Mouse (Mus musculus) ES-Bruce4 (cell line): ENCODE results near the gene Mrpl11. TPM values are rescaled to one million over a fixed set of nuclear protein-coding genes. Genes with fewer than 3 reads are reported as not detected.

Experiments
- H3K27ac ChIP-seq: 2 replicates; pipeline ENCODE4 v1.5.1; 2012; ENCODE audit warnings: low read length, inconsistent platforms; ENCODE audit not compliant: insufficient read depth
- H3K27me3 ChIP-seq: 2 replicates; pipeline ENCODE4 v1.6.1; 2012; ENCODE audit warnings: mild to moderate bottlenecking, low read length, inconsistent platforms; ENCODE audit not compliant: control insufficient read depth, poor library complexity, insufficient read depth, severe bottlenecking
- H3K36me3 ChIP-seq: 2 replicates; pipeline ENCODE4 v1.6.1; 2012; ENCODE audit warnings: inconsistent platforms, mild to moderate bottlenecking, low read length, moderate library complexity; ENCODE audit not compliant: control insufficient read depth, poor library complexity, insufficient read depth, severe bottlenecking
- H3K4me1 ChIP-seq: one replicate; pipeline ENCODE4 v1.8.1; 2011; ENCODE audit warnings: low read length; ENCODE audit not compliant: control insufficient read depth, insufficient read depth
- H3K4me3 ChIP-seq: 2 replicates; pipeline ENCODE4 v1.5.1; 2011; ENCODE audit warnings: low read depth, mild to moderate bottlenecking, low read length
- H3K9ac ChIP-seq: 2 replicates; pipeline ENCODE4 v1.6.1; 2012; ENCODE audit warnings: low read depth, mild to moderate bottlenecking, inconsistent platforms; ENCODE audit not compliant: poor library complexity, severe bottlenecking
- H3K9me3 ChIP-seq: replicated peaks from 2 replicates; pipeline ENCODE4 v1.6.1; 2012; ENCODE audit warnings: mild to moderate bottlenecking, low read length, inconsistent platforms; ENCODE audit not compliant: control insufficient read depth, poor library complexity, insufficient read depth, severe bottlenecking
- CTCF ChIP-seq: IDR thresholded peaks from one replicate; pipeline ENCODE4 v1.8.1; 2011; ENCODE audit warnings: low read depth, low read length
- EP300 ChIP-seq: IDR thresholded peaks from 2 replicates; pipeline ENCODE4 v1.6.1; 2011; ENCODE audit warnings: low read depth, low read length; ENCODE audit not compliant: insufficient read depth
- polyA plus RNA-seq: library from polyadenylated mRNA; stranded (reverse); fragments of >200 nt; gene quantifications from 2 replicates; pipeline ENCODE4 v1.2.4, GENCODE M21; 2011; ENCODE audit warnings: low read depth; ENCODE audit not compliant: missing spikeins, insufficient read depth, insufficient read length

Gene Mrpl11
- polyA plus RNA-seq, 1 experiment: 135 TPM

DNA sequence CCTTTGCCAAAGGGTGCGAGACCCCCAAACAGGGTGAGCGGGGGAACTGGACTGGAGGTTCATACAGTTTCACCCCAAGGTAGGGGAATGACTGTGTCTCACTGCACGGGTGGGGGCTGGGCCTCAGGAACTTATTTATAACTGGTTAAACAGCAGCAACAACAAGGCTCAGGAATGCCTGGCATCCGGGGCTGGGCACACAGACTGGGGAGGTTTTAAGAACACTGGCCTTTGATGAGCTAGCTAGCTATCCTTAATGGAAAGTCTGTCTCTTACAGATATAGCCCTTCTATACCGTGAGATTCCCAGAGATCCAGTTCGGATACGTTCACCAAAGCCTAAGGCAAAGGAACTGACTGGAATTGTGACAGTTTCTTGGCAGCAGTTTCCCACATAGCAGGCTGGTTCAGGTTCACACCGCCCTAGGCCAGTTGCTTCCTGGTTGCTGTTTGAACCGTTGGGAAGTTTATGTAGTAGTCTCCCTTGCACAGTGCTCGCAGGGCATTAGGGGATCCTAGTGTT lies 54.3 kb downstream of the Mrpl11 start:
- peak overlapping the region; percentile 62 for H3K27ac ChIP-seq

More for the DNA sequence above, 54.3 kb downstream of the Mrpl11 start:
- Histone ChIP-seq H3K4me1 (peaks cover 1% of the 10 kb centered on the region), H3K4me3 (no peak overlapping the region), H3K9ac (peak overlapping the region; percentile 9; the same call in 1 of the 2 replicates), H3K36me3 (no peaks in the 10 kb centered on the region), H3K9me3 (no peaks in the 10 kb centered on the region), H3K27me3 (no peaks in the 10 kb centered on the region)
- 0 out of 2 replicates have a peak, but pooled peaks have one; percentile 13 for TF ChIP-seq EP300
- TF ChIP-seq CTCF: no peak

Other genes with a start within 250 kb of the Mrpl11 start
- gene Rbm4b, start 205.7 kb upstream of the Mrpl11 start, polyA plus RNA-seq: 7.2 and 7.4 TPM in 2 replicates
- 67.6 and 72.7 TPM in 2 replicates for gene Rbm4, start 168.2 kb upstream of the Mrpl11 start, polyA plus RNA-seq
- gene Gm21992, start 150.5 kb upstream of the Mrpl11 start, polyA plus RNA-seq: 22.2 and 23.5 TPM in 2 replicates
- 79.2 and 85.2 TPM in 2 replicates for gene Rbm14, start 150.5 kb upstream of the Mrpl11 start, polyA plus RNA-seq
- gene Ccs, start 122.8 kb upstream of the Mrpl11 start, polyA plus RNA-seq: 36.6 and 37.3 TPM in 2 replicates
- 0.27 TPM in 1 of 2 replicates, not detected in the other for gene Ccdc87, start 122.8 kb upstream of the Mrpl11 start, polyA plus RNA-seq
- 13.5 and 13.6 TPM in 2 replicates for gene Ctsf, start 107.0 kb upstream of the Mrpl11 start, polyA plus RNA-seq
- 4.5 and 4.8 TPM in 2 replicates for gene Actn3, start 84.2 kb upstream of the Mrpl11 start, polyA plus RNA-seq
- 8.2 and 10.3 TPM in 2 replicates for gene Zdhhc24, start 83.5 kb upstream of the Mrpl11 start, polyA plus RNA-seq
- 3.9 and 5.3 TPM in 2 replicates for gene Bbs1, start 55.5 kb upstream of the Mrpl11 start, polyA plus RNA-seq
- gene Dpp3, start 33.9 kb upstream of the Mrpl11 start, polyA plus RNA-seq: 129 and 139 TPM in 2 replicates
- gene Peli3, start 19.0 kb upstream of the Mrpl11 start, polyA plus RNA-seq: 2.7 and 3.9 TPM in 2 replicates
- gene Npas4, start 28.2 kb downstream of the Mrpl11 start, polyA plus RNA-seq: 0.24 and 0.27 TPM in 2 replicates
- gene Slc29a2, start 61.7 kb downstream of the Mrpl11 start, polyA plus RNA-seq: 16.8 and 18.5 TPM in 2 replicates
- gene B4gat1, start 76.7 kb downstream of the Mrpl11 start, polyA plus RNA-seq: 8.9 and 10.9 TPM in 2 replicates
- not detected in 2 replicates for gene AC124502.3, start 76.7 kb downstream of the Mrpl11 start, polyA plus RNA-seq
- 22.3 and 24.0 TPM in 2 replicates for gene Brms1, start 79.2 kb downstream of the Mrpl11 start, polyA plus RNA-seq
- 19.2 and 22.7 TPM in 2 replicates for gene Rin1, start 88.3 kb downstream of the Mrpl11 start, polyA plus RNA-seq
- 3.1 and 3.7 TPM in 2 replicates for gene Cd248, start 105.9 kb downstream of the Mrpl11 start, polyA plus RNA-seq
- gene Tmem151a, start 123.4 kb downstream of the Mrpl11 start, polyA plus RNA-seq: 6.2 and 8.3 TPM in 2 replicates
- 40.6 and 47.3 TPM in 2 replicates for gene Yif1a, start 126.4 kb downstream of the Mrpl11 start, polyA plus RNA-seq
- 3.3 and 3.7 TPM in 2 replicates for gene Cnih2, start 136.4 kb downstream of the Mrpl11 start, polyA plus RNA-seq
- 70.5 and 75.3 TPM in 2 replicates for gene Rab1b, start 144.9 kb downstream of the Mrpl11 start, polyA plus RNA-seq
- 24.5 and 24.7 TPM in 2 replicates for gene Klc2, start 156.4 kb downstream of the Mrpl11 start, polyA plus RNA-seq